Mouse (Mus musculus): Measurements from ENCODE around the gene Zbtb43.

- TF ChIP-seq CTCF (IDR thresholded peaks at IDR 0.05; ENCODE audit: control insufficient read depth, insufficient read depth, insufficient read length) (no peak), CEBPB (IDR thresholded peaks at IDR 0.05; ENCODE audit: low read depth) (no peak), MAX (IDR thresholded peaks at IDR 0.05) (no peak), MYOG (IDR thresholded peaks at IDR 0.05; ENCODE audit: control insufficient read depth, extremely low read depth, insufficient read length) (no peak), USF1 (IDR thresholded peaks at IDR 0.05; ENCODE audit: low read depth) (no peak), MYOD1 (IDR thresholded peaks at IDR 0.05; ENCODE audit: control insufficient read depth, insufficient read length, low read depth) (no peak), FOSL1 (IDR thresholded peaks at IDR 0.05; ENCODE audit: insufficient read depth, low read length, poor library complexity, severe bottlenecking) (no peak)
Observed at GRCm38 (mm10) chr2:33444862-33445261, 23.5 kb downstream of the Zbtb43 start.

All from C2C12 (cell line).